Mouse (Mus musculus) thymus, adult 2 months (tissue): Measurements from ENCODE around the gene Pum1. TPM values are rescaled to one million over a fixed set of nuclear protein-coding genes. Genes with fewer than 3 reads are reported as not detected.

Source experiments
- DNase-seq: peaks from one replicate; pipeline ENCODE4 v3.0.0; 2021
- H3K27ac ChIP-seq: fragments of 200-500 bp; 2 replicates; pipeline ENCODE4 v1.5.1; 2012; ENCODE audit warnings: low read length, control low read depth; ENCODE audit not compliant: control insufficient read depth, insufficient read depth
- H3K27me3 ChIP-seq: fragments of 200-500 bp; 2 replicates; pipeline ENCODE4 v1.6.1; 2012; ENCODE audit warnings: mild to moderate bottlenecking, low read length, moderate library complexity, mixed read lengths; ENCODE audit not compliant: control insufficient read depth, insufficient read depth
- H3K36me3 ChIP-seq: fragments of 200-500 bp; 2 replicates; pipeline ENCODE4 v1.6.1; 2012; ENCODE audit warnings: mild to moderate bottlenecking, low read length, moderate library complexity; ENCODE audit not compliant: control insufficient read depth, insufficient read depth
- H3K4me1 ChIP-seq: fragments of 200-500 bp; replicated peaks from 2 replicates; pipeline ENCODE4 v1.6.1; 2012; ENCODE audit warnings: low read length; ENCODE audit not compliant: control insufficient read depth, insufficient read depth
- H3K4me3 ChIP-seq: fragments of 200-500 bp; 2 replicates; pipeline ENCODE4 v1.5.1; 2012; ENCODE audit warnings: mild to moderate bottlenecking, low read length, control low read depth, moderate library complexity; ENCODE audit not compliant: control insufficient read depth, insufficient read depth
- CTCF ChIP-seq: fragments of 200-500 bp; IDR thresholded peaks from 2 replicates; pipeline ENCODE4 v1.5.1; 2012; ENCODE audit warnings: mild to moderate bottlenecking, control low read depth, low read length, moderate library complexity, borderline replicate concordance; ENCODE audit not compliant: control insufficient read depth, poor library complexity, insufficient read depth; ENCODE audit errors: extremely low read depth
- POLR2A ChIP-seq: fragments of 200-500 bp; IDR thresholded peaks from 2 replicates; pipeline ENCODE4 v1.6.1; 2012; ENCODE audit warnings: mild to moderate bottlenecking, low read length, control low read depth, moderate library complexity; ENCODE audit not compliant: control insufficient read depth, poor library complexity, insufficient read depth; ENCODE audit errors: extremely low read depth
- WGBS: fragments of 180-500 bp; shearing (Covaris S2); methylation state at CpG from one replicate; pipeline ENCODE4 v1.1.7; 2018; 5-methylcytosine and 5-hydroxymethylcytosine counted together
- polyA plus RNA-seq: library from polyadenylated mRNA; depleted of rRNA; stranded (reverse); fragments of >200 nt; gene quantifications from 2 replicates; pipeline ENCODE4 v1.2.3, GENCODE M21; 2012

The Pum1 gene
- polyA plus RNA-seq, 1 experiment = 95.4 TPM

DNA sequence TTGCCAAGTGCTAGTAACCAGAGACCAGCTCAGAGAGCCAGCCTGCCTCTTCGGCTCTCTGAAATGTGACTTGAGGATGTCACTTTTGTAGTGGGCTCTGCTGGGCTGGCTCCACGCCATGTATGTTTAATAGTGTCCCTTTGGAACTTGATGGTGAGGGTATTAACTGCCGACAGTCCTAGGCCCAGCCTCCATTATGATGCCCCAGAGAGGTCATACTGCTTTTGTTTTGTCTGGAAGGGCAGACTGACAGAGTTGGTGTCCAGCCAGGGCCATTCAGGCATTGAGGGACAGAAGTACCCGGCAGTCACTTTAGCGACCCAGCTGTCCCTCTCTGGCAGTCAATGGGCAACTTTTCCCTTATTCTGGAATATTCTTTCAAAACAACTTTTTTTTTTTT lies 146.7 kb downstream of the Pum1 start:
- H3K4me1 ChIP-seq = no peaks in the 10 kb centered on the region
- no peak overlapping the region for H3K27ac ChIP-seq
- no peaks in the 10 kb centered on the region for H3K27me3 ChIP-seq
- 98% methylated on average over 5 of the region's 5 CpGs for WGBS
- TF ChIP-seq CTCF (no peak), POLR2A (no peak)
- no peaks in the 10 kb centered on the region for H3K36me3 ChIP-seq
- no peak overlapping the region for H3K4me3 ChIP-seq
- no peak for DNase-seq

DNA sequence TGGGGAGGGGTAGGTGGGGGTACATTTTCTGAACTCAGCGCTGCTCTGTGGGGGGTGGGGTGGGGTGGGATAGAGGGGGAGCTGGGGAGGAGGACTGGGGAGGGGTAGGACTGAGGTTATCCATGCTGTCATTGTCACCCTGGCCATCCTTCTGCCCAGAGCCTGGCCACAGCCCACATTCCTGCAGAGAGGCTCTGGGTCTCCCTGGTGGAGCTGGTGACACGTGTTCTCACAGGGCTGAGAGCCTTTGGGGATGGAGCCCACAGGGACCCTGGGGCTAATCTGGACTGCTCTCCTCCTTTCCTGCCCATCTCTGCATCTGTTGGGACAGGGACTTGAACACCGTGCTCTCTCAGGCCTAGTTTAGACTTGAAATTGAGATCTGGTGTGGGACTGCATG lies 147.7 kb downstream of the Pum1 start:
- no peaks in the 10 kb centered on the region for H3K27me3 ChIP-seq
- no peak overlapping the region for H3K4me3 ChIP-seq
- TF ChIP-seq CTCF = no peak
- no peak for TF ChIP-seq POLR2A
- 91% methylated on average over 3 of the region's 3 CpGs for WGBS
- no peak for DNase-seq
- H3K27ac ChIP-seq = no peak overlapping the region
- no peaks in the 10 kb centered on the region for H3K4me1 ChIP-seq
- no peaks in the 10 kb centered on the region for H3K36me3 ChIP-seq

- TF ChIP-seq CTCF = no peak
- TF ChIP-seq POLR2A = no peak
- no peaks in the 10 kb centered on the region for H3K4me1 ChIP-seq
- H3K27me3 ChIP-seq = no peaks in the 10 kb centered on the region
- no peak for DNase-seq
- H3K27ac ChIP-seq = no peak overlapping the region
- H3K4me3 ChIP-seq = no peak overlapping the region
- WGBS = 92% methylated on average over 7 of the region's 7 CpGs
- no peaks in the 10 kb centered on the region for H3K36me3 ChIP-seq
Observed at GRCm38 (mm10) chr4:130811385-130811784, 148.3 kb downstream of the Pum1 start.

DNA sequence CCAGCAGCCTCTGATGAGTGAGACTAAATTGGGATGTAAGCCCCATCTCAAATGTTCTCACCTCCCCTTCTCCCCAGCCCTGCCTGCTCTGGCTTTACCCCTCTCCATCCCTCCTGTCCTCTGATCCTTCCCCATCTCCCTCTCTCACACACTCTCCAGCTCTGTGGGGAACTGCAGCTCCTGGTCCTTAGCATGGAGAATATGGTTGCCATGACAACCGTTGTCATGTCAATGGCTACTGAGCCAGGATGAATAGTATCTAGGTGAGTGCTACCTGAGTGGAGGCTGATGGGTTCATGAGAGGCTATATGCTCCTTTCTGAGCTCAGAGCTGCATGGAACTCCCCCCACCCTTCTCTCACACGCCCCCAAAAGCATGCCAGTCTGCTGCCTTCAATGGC lies 150.8 kb downstream of the Pum1 start:
- Histone ChIP-seq H3K4me3 (no peak overlapping the region), H3K4me1 (no peaks in the 10 kb centered on the region), H3K36me3 (no peaks in the 10 kb centered on the region), H3K27ac (no peak overlapping the region), H3K27me3 (no peaks in the 10 kb centered on the region)
- WGBS = 78% methylated on average over 2 of the region's 2 CpGs
- DNase-seq = no peak
- no peak for TF ChIP-seq POLR2A
- no peak for TF ChIP-seq CTCF

DNA sequence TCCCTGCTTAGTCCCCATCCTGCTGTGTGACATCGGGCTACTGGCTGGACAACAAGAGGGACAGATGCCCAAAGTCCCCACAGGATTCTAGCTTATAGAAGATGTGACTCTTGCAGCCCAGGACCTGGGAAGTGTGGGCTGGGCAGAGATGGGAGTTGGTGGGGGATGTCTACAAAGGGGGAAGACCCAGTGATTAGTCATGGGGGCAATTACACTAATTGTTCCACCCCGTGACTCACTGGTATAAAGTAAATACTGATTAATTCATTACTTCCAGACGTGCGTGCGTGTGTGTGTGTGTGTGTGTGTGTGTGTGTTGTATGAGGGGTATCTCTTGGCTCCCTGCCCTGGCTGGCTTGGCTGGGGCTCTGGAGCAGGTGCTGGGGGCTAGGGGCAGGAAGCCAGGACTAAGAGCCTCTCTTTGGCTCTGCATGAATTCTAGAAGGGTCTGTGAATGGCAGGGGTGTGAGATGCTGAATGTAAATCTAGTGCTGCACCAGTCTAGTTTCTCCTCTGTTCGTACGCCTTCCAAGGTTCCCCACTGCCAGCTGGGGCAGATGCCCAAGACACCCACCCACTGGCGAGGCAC lies 151.7 kb downstream of the Pum1 start:
- H3K27me3 ChIP-seq = no peaks in the 10 kb centered on the region
- no peak for DNase-seq
- no peaks in the 10 kb centered on the region for H3K4me1 ChIP-seq
- no peak overlapping the region for H3K4me3 ChIP-seq
- 90% methylated on average over 8 of the region's 8 CpGs for WGBS
- H3K36me3 ChIP-seq = no peaks in the 10 kb centered on the region
- no peak overlapping the region for H3K27ac ChIP-seq
- TF ChIP-seq POLR2A = no peak

DNA sequence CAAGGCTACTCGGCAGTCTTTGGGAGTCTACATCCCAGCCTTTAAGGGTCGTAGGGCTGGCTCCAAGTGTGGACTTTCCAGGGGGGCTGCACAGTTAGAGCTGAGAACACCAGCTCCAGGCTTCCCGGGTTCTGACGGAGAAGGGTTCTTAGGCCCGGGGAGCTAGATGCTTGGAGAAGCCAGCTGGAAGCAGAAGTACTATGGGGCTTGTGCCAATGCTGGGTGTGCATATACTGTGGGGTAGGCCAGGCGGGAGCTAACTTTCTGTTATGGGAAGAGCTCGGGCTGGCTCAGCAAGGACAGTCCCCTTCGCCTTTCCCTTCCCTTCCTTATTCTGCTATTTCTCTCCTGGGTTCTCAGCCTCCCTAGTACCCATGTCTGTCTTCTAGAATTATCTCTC lies 152.7 kb downstream of the Pum1 start:
- no peak for TF ChIP-seq POLR2A
- TF ChIP-seq CTCF = no peak
- 94% methylated on average over 8 of the region's 8 CpGs for WGBS
- H3K4me3 ChIP-seq = no peak overlapping the region
- no peak for DNase-seq
- no peaks in the 10 kb centered on the region for H3K27me3 ChIP-seq
- H3K4me1 ChIP-seq = no peaks in the 10 kb centered on the region
- H3K36me3 ChIP-seq = no peaks in the 10 kb centered on the region
- H3K27ac ChIP-seq = no peak overlapping the region

DNA sequence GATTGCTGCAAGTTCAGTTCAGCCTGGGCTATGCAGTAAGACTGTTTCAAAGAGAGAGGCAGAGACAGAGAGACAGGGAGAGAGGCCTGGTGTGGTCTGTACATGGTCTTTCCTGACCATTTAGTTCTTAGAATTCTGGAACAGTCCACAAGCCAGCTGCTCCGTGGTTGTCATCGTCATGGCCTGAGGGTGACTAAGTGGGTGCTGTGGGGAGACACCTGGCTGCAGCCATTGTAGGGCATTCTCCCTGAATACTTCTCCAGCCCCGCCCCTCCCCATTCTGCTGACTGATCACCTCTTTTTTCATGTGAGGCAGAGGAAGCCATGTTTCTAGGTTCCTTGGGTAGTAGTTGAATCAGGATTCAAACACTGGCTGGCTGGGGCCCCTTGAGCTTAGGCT lies 156.7 kb downstream of the Pum1 start:
- H3K27ac ChIP-seq = no peak overlapping the region

More for the DNA sequence above, 156.7 kb downstream of the Pum1 start:
- H3K36me3 ChIP-seq = no peaks in the 10 kb centered on the region
- 32% methylated on average over 3 of the region's 3 CpGs for WGBS
- TF ChIP-seq POLR2A = no peak
- no peak for TF ChIP-seq CTCF
- no peak overlapping the region for H3K4me3 ChIP-seq
- DNase-seq = no peak
- no peaks in the 10 kb centered on the region for H3K4me1 ChIP-seq
- H3K27me3 ChIP-seq = no peaks in the 10 kb centered on the region
